Mouse (Mus musculus): ENCODE results near the gene Csf1. TPM values are rescaled to one million over a fixed set of nuclear protein-coding genes. Genes with fewer than 3 reads are reported as not detected.

Gene Csf1
- polyA plus RNA-seq, 1 experiment from 2014 or later: 14.7 TPM

DNA sequence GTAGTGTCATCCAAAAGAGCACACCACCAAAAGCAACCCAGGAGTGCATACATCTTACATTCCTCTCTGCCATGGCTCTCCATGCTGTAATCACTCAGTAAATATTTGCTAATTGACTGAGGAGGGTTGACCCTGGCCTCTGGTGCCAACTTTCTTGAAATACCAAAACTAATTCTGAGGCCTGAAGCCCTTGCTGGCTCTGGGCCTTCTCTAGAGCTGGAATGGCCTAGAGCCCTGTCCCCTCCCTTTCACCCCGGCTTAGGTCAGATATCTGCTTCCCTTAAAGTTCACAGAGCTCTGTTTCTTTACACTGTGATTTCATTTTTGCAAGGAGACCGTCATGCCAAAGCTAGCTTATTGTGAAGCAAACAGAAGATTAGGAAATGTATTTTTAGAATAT lies 6.5 kb upstream of the Csf1 start:
- peaks cover 3% of the 10 kb centered on the region for H3K4me1 ChIP-seq (replicated peaks; ENCODE audit: control insufficient read depth, insufficient read depth)
- H3K27ac ChIP-seq (replicated peaks): no peak overlapping the region
- no peak overlapping the region for H3K4me2 ChIP-seq (replicated peaks; ENCODE audit: low read depth)
- TF ChIP-seq EP300 (optimal IDR thresholded peaks at IDR 0.05) (no peak), CTCF (IDR thresholded peaks at IDR 0.05; ENCODE audit: low read depth) (no peak)
- H3K9me3 ChIP-seq (ENCODE audit: control insufficient read depth, low read length): no peaks in the 10 kb centered on the region
- ATAC-seq (ENCODE audit: low FRiP score, low TSS enrichment) (no peak), DNase-seq (ENCODE audit: low spot score) (peak; percentile 50)
- no peak overlapping the region for H3K9ac ChIP-seq (ENCODE audit: low read length)
- H3K27me3 ChIP-seq (ENCODE audit: control insufficient read depth, insufficient read depth, low read length): no peaks in the 10 kb centered on the region
- no peaks in the 10 kb centered on the region for H3K36me3 ChIP-seq (ENCODE audit: control insufficient read depth, insufficient read depth, low read length)
- WGBS: 19% methylated on average over 2 of the region's 2 CpGs
- no peak overlapping the region for H3K4me3 ChIP-seq (ENCODE audit: low read depth, low read length)

DNA sequence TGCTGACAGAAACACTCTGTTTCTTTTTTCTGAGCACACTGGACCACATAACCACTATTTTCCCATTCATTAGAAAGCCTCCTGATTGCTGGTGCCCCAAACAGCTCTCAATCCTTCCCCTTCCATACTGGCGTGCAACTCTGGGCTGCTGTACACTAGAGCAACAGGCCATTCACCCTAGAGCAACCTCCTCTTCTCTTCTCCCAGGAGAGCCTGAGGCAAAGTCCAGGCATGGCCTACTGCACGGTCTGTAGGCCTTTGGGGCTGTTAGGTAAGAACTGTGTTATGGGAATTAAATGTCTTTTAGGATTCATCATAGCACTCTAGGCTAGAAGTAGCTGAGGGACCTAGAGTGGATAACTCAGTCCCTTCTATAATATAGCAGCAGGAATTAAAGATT lies 5.7 kb upstream of the Csf1 start:
- ATAC-seq (ENCODE audit: low FRiP score, low TSS enrichment) (no peak), DNase-seq (ENCODE audit: low spot score) (no peak)
- Histone ChIP-seq H3K9me3 (ENCODE audit: control insufficient read depth, low read length) (no peaks in the 10 kb centered on the region), H3K27me3 (ENCODE audit: control insufficient read depth, insufficient read depth, low read length) (no peaks in the 10 kb centered on the region), H3K36me3 (ENCODE audit: control insufficient read depth, insufficient read depth, low read length) (no peaks in the 10 kb centered on the region), H3K4me3 (ENCODE audit: low read depth, low read length) (no peak overlapping the region), H3K4me1 (replicated peaks; ENCODE audit: control insufficient read depth, insufficient read depth) (peaks cover 3% of the 10 kb centered on the region), H3K27ac (replicated peaks) (no peak overlapping the region), H3K4me2 (replicated peaks; ENCODE audit: low read depth) (no peak overlapping the region), H3K9ac (ENCODE audit: low read length) (no peak overlapping the region)
- TF ChIP-seq CTCF (IDR thresholded peaks at IDR 0.05; ENCODE audit: low read depth): no peak
- no peak for TF ChIP-seq EP300 (optimal IDR thresholded peaks at IDR 0.05)
- WGBS: 86% methylated on average over 2 of the region's 2 CpGs

DNA sequence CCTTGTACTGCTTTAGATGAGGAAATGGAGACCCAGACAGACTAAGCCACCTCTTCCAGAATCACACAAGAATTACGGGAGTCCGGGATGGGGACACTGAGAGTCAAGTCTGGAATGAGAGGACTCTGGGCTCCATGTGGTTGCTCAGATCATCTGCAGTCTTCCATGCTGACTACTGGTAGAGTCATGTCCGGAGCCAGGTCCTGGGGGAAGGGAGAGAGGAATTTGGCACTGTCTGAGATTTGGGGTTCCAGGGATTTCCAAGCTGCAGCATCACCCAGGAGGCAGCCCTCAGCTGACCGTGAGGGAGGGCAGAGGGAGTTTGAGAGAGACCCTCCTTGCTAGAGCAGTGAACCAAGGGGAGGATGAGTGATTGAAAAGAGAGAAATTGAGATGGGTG lies 3.3 kb upstream of the Csf1 start:
- no peak overlapping the region for H3K27ac ChIP-seq (replicated peaks)
- no peak overlapping the region for H3K4me3 ChIP-seq (ENCODE audit: low read depth, low read length)
- no peak for ATAC-seq (ENCODE audit: low FRiP score, low TSS enrichment)
- H3K4me1 ChIP-seq (replicated peaks; ENCODE audit: control insufficient read depth, insufficient read depth): peaks cover 3% of the 10 kb centered on the region; the same call in 1 of the 2 replicates
- TF ChIP-seq CTCF (IDR thresholded peaks at IDR 0.05; ENCODE audit: low read depth): no peak
- TF ChIP-seq EP300 (optimal IDR thresholded peaks at IDR 0.05): no peak
- H3K27me3 ChIP-seq (ENCODE audit: control insufficient read depth, insufficient read depth, low read length): no peaks in the 10 kb centered on the region
- 78% methylated on average over 4 of the region's 4 CpGs for WGBS
- no peak overlapping the region for H3K4me2 ChIP-seq (replicated peaks; ENCODE audit: low read depth)
- no peaks in the 10 kb centered on the region for H3K9me3 ChIP-seq (ENCODE audit: control insufficient read depth, low read length)
- H3K9ac ChIP-seq (ENCODE audit: low read length): no peak overlapping the region
- no peaks in the 10 kb centered on the region for H3K36me3 ChIP-seq (ENCODE audit: control insufficient read depth, insufficient read depth, low read length)
- DNase-seq (ENCODE audit: low spot score): no peak

DNA sequence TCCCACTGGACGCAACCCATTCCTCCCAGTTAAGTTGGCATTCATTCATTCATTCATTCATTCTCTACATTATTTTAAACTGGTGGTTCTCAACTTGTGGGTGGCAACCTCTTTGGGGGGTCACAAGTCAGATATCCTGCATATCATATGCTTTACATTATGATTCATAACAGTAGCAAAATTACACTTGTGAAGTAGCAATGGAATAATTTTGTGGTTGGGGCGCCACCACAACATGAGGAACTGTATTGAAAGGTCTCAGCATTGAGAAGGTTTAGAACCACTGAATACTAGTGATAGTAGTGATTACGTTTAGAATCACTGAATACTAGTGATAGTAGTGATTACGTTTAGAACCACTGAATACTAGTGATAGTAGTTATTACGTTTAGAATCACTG lies 1.2 kb upstream of the Csf1 start:
- Histone ChIP-seq H3K4me3 (ENCODE audit: low read depth, low read length) (no peak overlapping the region), H3K27ac (replicated peaks) (no peak overlapping the region), H3K4me2 (replicated peaks; ENCODE audit: low read depth) (no peak overlapping the region), H3K4me1 (replicated peaks; ENCODE audit: control insufficient read depth, insufficient read depth) (peaks cover 6% of the 10 kb centered on the region; the same call in 1 of the 2 replicates), H3K36me3 (ENCODE audit: control insufficient read depth, insufficient read depth, low read length) (no peaks in the 10 kb centered on the region), H3K9ac (ENCODE audit: low read length) (no peak overlapping the region), H3K27me3 (ENCODE audit: control insufficient read depth, insufficient read depth, low read length) (no peaks in the 10 kb centered on the region), H3K9me3 (ENCODE audit: control insufficient read depth, low read length) (no peaks in the 10 kb centered on the region)
- 96% methylated on average over 5 of the region's 5 CpGs for WGBS
- DNase-seq (ENCODE audit: low spot score) (no peak), ATAC-seq (ENCODE audit: low FRiP score, low TSS enrichment) (no peak)
- no peak for TF ChIP-seq CTCF (IDR thresholded peaks at IDR 0.05; ENCODE audit: low read depth)
- TF ChIP-seq EP300 (optimal IDR thresholded peaks at IDR 0.05): no peak

DNA sequence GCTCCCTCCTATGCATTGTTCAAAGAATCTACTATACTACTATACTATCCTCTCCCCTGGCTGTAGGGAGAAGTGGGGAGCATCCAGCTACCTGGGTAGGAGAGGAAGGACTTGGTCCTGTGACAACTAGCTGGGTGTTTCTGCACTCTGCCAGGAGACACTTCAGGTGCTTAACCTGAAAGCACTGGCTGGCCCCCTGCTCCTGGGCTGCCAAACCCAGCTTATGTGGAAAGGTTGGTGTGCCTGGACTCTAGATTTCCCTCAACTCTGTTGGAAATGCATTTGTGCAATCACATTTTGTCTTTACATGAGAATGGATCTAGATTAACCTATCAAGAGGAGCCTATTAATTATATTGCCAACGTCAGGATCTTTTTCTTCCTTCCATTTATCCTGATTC lies 502 bp upstream of the Csf1 start:
- peak overlapping the region; percentile 89; the same call in 1 of the 2 replicates for H3K9ac ChIP-seq (ENCODE audit: low read length)

DNA sequence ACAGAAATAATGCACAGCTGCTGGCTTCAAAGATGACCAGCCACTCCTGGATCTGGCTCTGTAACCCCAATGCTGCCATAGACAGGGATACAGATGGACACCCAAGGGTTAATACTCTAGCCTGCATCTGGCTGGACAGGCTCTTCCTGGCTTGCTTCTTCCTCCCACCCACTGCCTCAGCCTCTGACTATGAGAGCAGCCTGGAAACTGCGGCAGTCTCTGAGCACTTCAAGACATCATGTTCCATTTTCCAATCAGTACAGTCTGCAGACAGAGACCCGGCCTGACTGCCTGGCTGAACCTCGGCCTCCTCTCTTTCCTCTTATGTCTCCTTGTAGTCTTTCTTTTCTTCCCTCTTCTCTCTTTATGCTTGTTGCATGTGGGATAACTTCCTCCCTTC lies 1.6 kb downstream of the Csf1 start:
- Histone ChIP-seq H3K9me3 (ENCODE audit: control insufficient read depth, low read length) (no peaks in the 10 kb centered on the region), H3K4me1 (replicated peaks; ENCODE audit: control insufficient read depth, insufficient read depth) (0 out of 2 replicates have a peak, but pooled peaks cover 3% of the 10 kb centered on the region), H3K4me3 (ENCODE audit: low read depth, low read length) (peak overlapping the region; percentile 77), H3K27me3 (ENCODE audit: control insufficient read depth, insufficient read depth, low read length) (no peaks in the 10 kb centered on the region), H3K36me3 (ENCODE audit: control insufficient read depth, insufficient read depth, low read length) (peaks cover 5% of the 10 kb centered on the region; the same call in 1 of the 2 replicates), H3K9ac (ENCODE audit: low read length) (peak overlapping the region; percentile 89), H3K4me2 (replicated peaks; ENCODE audit: low read depth) (peak overlapping the region; percentile 89), H3K27ac (replicated peaks) (peak overlapping the region; percentile 56; the same call in 1 of the 2 replicates)
- no peak for DNase-seq (ENCODE audit: low spot score)
- no peak for ATAC-seq (ENCODE audit: low FRiP score, low TSS enrichment)
- WGBS: 20% methylated on average over 3 of the region's 3 CpGs
- TF ChIP-seq EP300 (optimal IDR thresholded peaks at IDR 0.05): no peak
- no peak for TF ChIP-seq CTCF (IDR thresholded peaks at IDR 0.05; ENCODE audit: low read depth)

More for the DNA sequence above, 502 bp upstream of the Csf1 start:
- no peaks in the 10 kb centered on the region for H3K27me3 ChIP-seq (ENCODE audit: control insufficient read depth, insufficient read depth, low read length)
- no peaks in the 10 kb centered on the region for H3K36me3 ChIP-seq (ENCODE audit: control insufficient read depth, insufficient read depth, low read length)
- TF ChIP-seq CTCF (IDR thresholded peaks at IDR 0.05; ENCODE audit: low read depth): no peak
- no peak for TF ChIP-seq EP300 (optimal IDR thresholded peaks at IDR 0.05)
- peak overlapping the region; percentile 92 for H3K27ac ChIP-seq (replicated peaks)
- 58% methylated on average over 1 of the region's 1 CpGs for WGBS
- H3K4me2 ChIP-seq (replicated peaks; ENCODE audit: low read depth): peak overlapping the region; percentile 89
- peaks cover 6% of the 10 kb centered on the region; the same call in 1 of the 2 replicates for H3K4me1 ChIP-seq (replicated peaks; ENCODE audit: control insufficient read depth, insufficient read depth)
- no peaks in the 10 kb centered on the region for H3K9me3 ChIP-seq (ENCODE audit: control insufficient read depth, low read length)
- ATAC-seq (ENCODE audit: low FRiP score, low TSS enrichment): no peak
- peak overlapping the region; percentile 77; the same call in 1 of the 2 replicates for H3K4me3 ChIP-seq (ENCODE audit: low read depth, low read length)
- DNase-seq (ENCODE audit: low spot score): no peak
